Comparison of ENCODE assay signal across 10 mouse cellular contexts in the genomic region with DNA sequence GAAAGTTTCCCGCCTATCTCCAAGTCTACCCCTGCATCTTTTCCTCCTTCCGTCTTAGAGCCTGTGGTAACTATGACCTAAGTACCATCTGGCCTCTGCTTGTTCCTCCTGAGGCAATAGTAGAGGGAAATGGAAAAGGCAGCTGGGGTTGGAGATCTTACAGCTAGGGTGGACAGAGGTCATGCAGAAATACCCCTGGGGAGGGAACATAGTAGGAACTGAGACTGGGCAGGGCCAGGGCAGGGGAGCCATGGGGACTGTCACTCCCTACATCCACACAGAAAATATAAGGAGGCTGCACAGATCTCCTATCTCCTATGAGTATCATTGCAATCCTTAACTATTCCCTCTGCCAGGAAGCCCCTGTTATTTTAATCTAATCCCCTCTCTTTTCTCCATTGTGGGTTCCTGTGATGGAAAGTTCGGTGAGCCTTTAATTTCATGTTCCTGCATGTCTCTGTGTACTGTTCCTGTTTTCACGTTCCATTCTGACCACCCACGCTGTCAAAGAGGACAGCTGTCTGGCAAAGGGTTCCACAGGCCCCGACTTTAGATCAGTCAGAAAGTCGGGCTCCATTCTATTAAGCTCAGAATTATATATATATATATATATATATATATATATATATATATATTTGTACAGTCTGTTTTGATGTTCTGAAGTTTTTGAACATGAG. TPM values are rescaled to one million over a fixed set of nuclear protein-coding genes. Genes with fewer than 3 reads are reported as not detected.
DNase-seq lines count a peak whose midpoint lies in the region; TF ChIP-seq lines count a peak whose summit lies in the region.
"Had no signal": no experiment of that assay in that cellular context is flagged by ENCODE, and none has a peak within 500 bp of the region (broad histone marks: within the 10 kb centered on the region; RNA-seq: fewer than 3 reads in every experiment).

No protein-coding gene starts in this region.

- WGBS in midbrain, embryonic 10.5 days = 74% methylated on average over 7 of the region's 7 CpGs
- WGBS in forebrain, embryonic 10.5 days = 74% methylated on average over 7 of the region's 7 CpGs

- H3K9ac ChIP-seq in CH12.LX (ENCODE audit: insufficient read depth, low read depth) = peak overlapping the region; percentile 67
- H3K9ac ChIP-seq: embryonic facial prominence, embryonic 12.5 days had no signal

- intact Hi-C loops in gastrocnemius, postnatal 36 days (cut with DNase I) = no loop called here

- no peak for TF ChIP-seq RAD21 in CH12.LX (IDR thresholded peaks at IDR 0.05; ENCODE audit: low read depth, low read length)

- dilution Hi-C loops in CH12.LX (cut with MboI; ENCODE audit: extremely low pct_ligation_motif_present, extremely low pct_unique_long_range_greater_than_20kb, low sequenced_read_pairs) = no loop called here

- H3K79me2 ChIP-seq in CH12.LX (replicated peaks; ENCODE audit: control insufficient read depth, extremely low read depth, insufficient read depth, poor library complexity, severe bottlenecking) = no peaks in the 10 kb centered on the region

- no peaks in the 10 kb centered on the region for H3K36me3 ChIP-seq in CH12.LX (replicated peaks in 1 of 2; ENCODE audit: control insufficient read depth in 1 of 2, insufficient read depth in 1 of 2, low read length in 1 of 2)
- no peaks in the 10 kb centered on the region for H3K36me3 ChIP-seq in midbrain, embryonic 10.5 days
- no peaks in the 10 kb centered on the region for H3K36me3 ChIP-seq in forebrain, embryonic 10.5 days (replicated peaks)
- H3K36me3 ChIP-seq: embryonic facial prominence, embryonic 12.5 days had no signal

- no peak; the same call in 1 of the 2 replicates for TF ChIP-seq EP300 in CH12.LX (IDR thresholded peaks at IDR 0.05; ENCODE audit: low read length)

- peak overlapping the region in 2 of 3 experiments; percentile 24 to 41 for H3K4me3 ChIP-seq in CH12.LX (replicated peaks in 1 of 3; ENCODE audit: low read depth in 2 of 3, low read length in 2 of 3, poor library complexity in 1 of 3)
- H3K4me3 ChIP-seq in midbrain, embryonic 10.5 days = no peak overlapping the region
- H3K4me3 ChIP-seq in forebrain, embryonic 10.5 days = no peak overlapping the region
- H3K4me3 ChIP-seq: embryonic facial prominence, embryonic 12.5 days had no signal

- peak; percentile 7; the same call in 1 of the 2 replicates for TF ChIP-seq POLR2A in CH12.LX (IDR thresholded peaks at IDR 0.05; ENCODE audit: low read depth, low read length)

- no peak for TF ChIP-seq CTCF in CH12.LX (conservative IDR thresholded peaks at IDR 0.05 in 1 of 2, IDR thresholded peaks at IDR 0.05 in 1 of 2; ENCODE audit: low read depth in 2 of 2, low read length in 2 of 2)

- peaks cover 4 to 26% of the 10 kb centered on the region in 2 experiments; a peak in 3 of 4 replicates for H3K4me1 ChIP-seq in CH12.LX (ENCODE audit: control insufficient read depth in 1 of 2, insufficient read depth in 2 of 2)
- peaks cover 5% of the 10 kb centered on the region for H3K4me1 ChIP-seq in midbrain, embryonic 10.5 days
- peaks cover 11% of the 10 kb centered on the region for H3K4me1 ChIP-seq in forebrain, embryonic 10.5 days

- in situ Hi-C loops in CH12.LX (cut with MboI; ENCODE audit: low pct_ligation_motif_present, low pct_unique_long_range_greater_than_20kb, low sequenced_read_pairs) = no loop called here

- H3K4me2 ChIP-seq in CH12.LX (ENCODE audit: insufficient read depth, low read depth, poor library complexity, severe bottlenecking) = peak overlapping the region; percentile 80; the same call in 1 of the 2 replicates
- H3K4me2 ChIP-seq: embryonic facial prominence, embryonic 12.5 days had no signal

- DNase-seq in gastrocnemius, adult 18-20 months (ENCODE audit: low spot score) = peak; percentile 39
- no peak for DNase-seq in gastrocnemius, postnatal 36 days
- DNase-seq in CH12.LX (ENCODE audit: extremely low read depth) = peak; percentile 62
- peak; percentile 60 for DNase-seq in gonadal fat pad, adult 2 months (ENCODE audit: low read depth)
- peak; percentile 8 for DNase-seq in lung, postnatal 14 days
- no peak for DNase-seq in midbrain, embryonic 10.5 days (ENCODE audit: low spot score)
- DNase-seq in left cerebral cortex, adult 8-10 months (ENCODE audit: low spot score in 2 of 2) = no peak
- no peak for DNase-seq in forebrain, embryonic 10.5 days (ENCODE audit: extremely low spot score, low spot score)
- DNase-seq: right cerebral cortex, adult 18-20 months had no signal

- H3K27me3 ChIP-seq in CH12.LX (replicated peaks) = no peaks in the 10 kb centered on the region
- H3K27me3 ChIP-seq in midbrain, embryonic 10.5 days (ENCODE audit: low read depth, poor library complexity, severe bottlenecking) = no peaks in the 10 kb centered on the region
- 0 out of 2 replicates have a peak, but pooled peaks cover 5% of the 10 kb centered on the region for H3K27me3 ChIP-seq in forebrain, embryonic 10.5 days (ENCODE audit: poor library complexity, severe bottlenecking)
- H3K27me3 ChIP-seq: embryonic facial prominence, embryonic 12.5 days had no signal

- H3K27ac ChIP-seq in CH12.LX (ENCODE audit: insufficient read depth, low read depth) = peak overlapping the region; percentile 83
- no peak overlapping the region for H3K27ac ChIP-seq in midbrain, embryonic 10.5 days (replicated peaks)
- no peak overlapping the region for H3K27ac ChIP-seq in forebrain, embryonic 10.5 days
- H3K27ac ChIP-seq: embryonic facial prominence, embryonic 12.5 days had no signal

- H3K9me3 ChIP-seq in CH12.LX (replicated peaks; ENCODE audit: low read length) = no peaks in the 10 kb centered on the region
- no peaks in the 10 kb centered on the region for H3K9me3 ChIP-seq in midbrain, embryonic 10.5 days (replicated peaks)
- H3K9me3 ChIP-seq in forebrain, embryonic 10.5 days = no peaks in the 10 kb centered on the region
- H3K9me3 ChIP-seq: embryonic facial prominence, embryonic 12.5 days had no signal

TF ChIP-seq in CH12.LX, 34 proteins besides CTCF, POLR2A, EP300 and RAD21 (continues in another document):
- peak; percentile 58 for TF ChIP-seq TCF12 (IDR thresholded peaks at IDR 0.05; ENCODE audit: low read depth, low read length)
- no peak for TF ChIP-seq USF2 (conservative IDR thresholded peaks at IDR 0.05; ENCODE audit: low read depth, low read length)
- TF ChIP-seq UBTF (IDR thresholded peaks at IDR 0.05; ENCODE audit: low read depth, low read length) = no peak
- TF ChIP-seq TBP (conservative IDR thresholded peaks at IDR 0.05; ENCODE audit: low read depth, low read length) = no peak
- no peak; the same call in 1 of the 2 replicates for TF ChIP-seq MAX (IDR thresholded peaks at IDR 0.05; ENCODE audit: low read length)
- peak; percentile 35 for TF ChIP-seq BHLHE40 (IDR thresholded peaks at IDR 0.05; ENCODE audit: low read depth, low read length)
- no peak for TF ChIP-seq MXI1 (IDR thresholded peaks at IDR 0.05; ENCODE audit: low read depth, low read length)
- no peak for TF ChIP-seq NELFE (IDR thresholded peaks at IDR 0.05; ENCODE audit: low read depth, low read length)
- TF ChIP-seq IRF4 (IDR thresholded peaks at IDR 0.05; ENCODE audit: low read depth, low read length) = peak; percentile 73
- no peak; the same call in 1 of the 2 replicates for TF ChIP-seq SIN3A (IDR thresholded peaks at IDR 0.05; ENCODE audit: low read length)
- TF ChIP-seq USF1 (IDR thresholded peaks at IDR 0.05; ENCODE audit: low read depth, low read length) = no peak
- TF ChIP-seq JUND (conservative IDR thresholded peaks at IDR 0.05; ENCODE audit: low read depth, low read length) = no peak
- TF ChIP-seq CHD1 (IDR thresholded peaks at IDR 0.05; ENCODE audit: low read depth, low read length) = no peak
- no peak for TF ChIP-seq ELF1 (IDR thresholded peaks at IDR 0.05; ENCODE audit: low read depth, low read length)
- TF ChIP-seq ZNF384 (IDR thresholded peaks at IDR 0.05; ENCODE audit: low read depth, low read length) = no peak
- 0 out of 2 replicates have a peak, but pooled peaks have one; percentile 55 for TF ChIP-seq RCOR1 (conservative IDR thresholded peaks at IDR 0.05; ENCODE audit: low read depth, low read length)
- TF ChIP-seq ZMIZ1 (IDR thresholded peaks at IDR 0.05; ENCODE audit: low read depth, low read length) = no peak
- TF ChIP-seq GABPA (IDR thresholded peaks at IDR 0.05; ENCODE audit: insufficient replicate concordance, low read depth, low read length) = no peak

RNA-seq across cellular contexts. Expression of a gene that starts 19.0 kb away (rescaled TPM):
- total RNA-seq in gastrocnemius, adult 18-20 months (2021) = under 1 TPM; 0.28 to 0.30 TPM
- total RNA-seq in gastrocnemius, postnatal 36 days (2021) = under 1 TPM; 0.20 to 0.33 TPM
- total RNA-seq in CH12.LX (2012; rRNA removed) (17.0 and 30.9 TPM in 2 replicates), CH12.LX (2014; rRNA removed) (30.1 and 32.6 TPM in 2 replicates)
- polyA plus RNA-seq in CH12.LX (2012; ENCODE audit: insufficient read length, low read depth) = 28.3 and 30.3 TPM in 2 replicates
- polyA plus RNA-seq in gonadal fat pad, adult 2 months (2012; rRNA removed) = 14.2 and 18.2 TPM in 2 replicates
- polyA plus RNA-seq in midbrain, embryonic 10.5 days (2016; fragmentation: Nextera tagmentation; extraction: Ambion mirVana) = 0.09 and 0.16 TPM in 2 replicates
- total RNA-seq in left cerebral cortex, adult 8-10 months (2022) = 1 to 10 TPM in 3 of 4 experiments, under 1 TPM in 1; 0.27 to 5.6 (median 3.3) TPM
- not detected in 2 replicates for polyA plus RNA-seq in forebrain, embryonic 10.5 days (2016; fragmentation: Nextera tagmentation; extraction: Ambion mirVana)

RNA-seq across cellular contexts. Expression of a gene that starts 25.4 kb away (rescaled TPM):
- under 1 TPM in 1 of 2 experiments, not detected in 1; 0.19 TPM for total RNA-seq in gastrocnemius, adult 18-20 months (2021)
- under 1 TPM; 0.36 to 0.59 TPM for total RNA-seq in gastrocnemius, postnatal 36 days (2021)
- total RNA-seq in CH12.LX (2012; rRNA removed) (4.5 and 6.0 TPM in 2 replicates), CH12.LX (2014; rRNA removed) (2.0 and 2.7 TPM in 2 replicates)
- polyA plus RNA-seq in CH12.LX (2012; ENCODE audit: insufficient read length, low read depth) = 6.5 and 7.2 TPM in 2 replicates
- 17.5 and 19.5 TPM in 2 replicates for polyA plus RNA-seq in gonadal fat pad, adult 2 months (2012; rRNA removed)
- polyA plus RNA-seq in midbrain, embryonic 10.5 days (2016; fragmentation: Nextera tagmentation; extraction: Ambion mirVana) = 76.2 and 95.8 TPM in 2 replicates
- 1 to 10 TPM; 5.2 to 9.1 (median 7.9) TPM for total RNA-seq in left cerebral cortex, adult 8-10 months (2022)
- 81.7 and 82.5 TPM in 2 replicates for polyA plus RNA-seq in forebrain, embryonic 10.5 days (2016; fragmentation: Nextera tagmentation; extraction: Ambion mirVana)

RNA-seq across cellular contexts. Expression of a gene that starts 43.7 kb away (rescaled TPM):
- 10 to 100 TPM; 14.0 to 28.7 TPM for total RNA-seq in gastrocnemius, adult 18-20 months (2021)
- 10 to 100 TPM; 20.4 to 23.5 TPM for total RNA-seq in gastrocnemius, postnatal 36 days (2021)
- 179 and 206 TPM in 2 replicates for total RNA-seq in CH12.LX (2012; rRNA removed)
- total RNA-seq in CH12.LX (2014; rRNA removed) = 145 and 172 TPM in 2 replicates
- 281 and 337 TPM in 2 replicates for polyA plus RNA-seq in CH12.LX (2012; ENCODE audit: insufficient read length, low read depth)
- polyA plus RNA-seq in gonadal fat pad, adult 2 months (2012; rRNA removed) = 240 and 287 TPM in 2 replicates
- 70.8 and 79.2 TPM in 2 replicates for polyA plus RNA-seq in midbrain, embryonic 10.5 days (2016; fragmentation: Nextera tagmentation; extraction: Ambion mirVana)
- 10 to 100 TPM in 3 of 4 experiments, 1 to 10 TPM in 1; 9.6 to 15.4 (median 12.5) TPM for total RNA-seq in left cerebral cortex, adult 8-10 months (2022)
- polyA plus RNA-seq in forebrain, embryonic 10.5 days (2016; fragmentation: Nextera tagmentation; extraction: Ambion mirVana) = 69.7 and 71.1 TPM in 2 replicates

Comparison
In these comparisons a context has a peak if more than half of its experiments do, and no peak if none do; other contexts are left out.
1. DNase-seq: peak in gastrocnemius, adult 18-20 months (single experiment), CH12.LX (single experiment), gonadal fat pad, adult 2 months (single experiment) and lung, postnatal 14 days (single experiment); none in gastrocnemius, postnatal 36 days (0 of 2), midbrain, embryonic 10.5 days (single experiment), left cerebral cortex, adult 8-10 months (0 of 2) and forebrain, embryonic 10.5 days (single experiment).
2. H3K4me3 ChIP-seq: peak in CH12.LX (2 of 3); none in midbrain, embryonic 10.5 days (single experiment) and forebrain, embryonic 10.5 days (single experiment).
3. RNA of a gene that starts 43.7 kb away (total RNA-seq): 145 to 206 TPM in CH12.LX; 14.0 to 28.7 TPM in gastrocnemius, adult 18-20 months, 20.4 to 23.5 TPM in gastrocnemius, postnatal 36 days and 9.6 to 15.4 TPM in left cerebral cortex, adult 8-10 months; every median in the first group is over 4 times any median in the second.